Mouse (Mus musculus): ENCODE data around the gene Ehbp1l1.

Gene Ehbp1l1

DNA sequence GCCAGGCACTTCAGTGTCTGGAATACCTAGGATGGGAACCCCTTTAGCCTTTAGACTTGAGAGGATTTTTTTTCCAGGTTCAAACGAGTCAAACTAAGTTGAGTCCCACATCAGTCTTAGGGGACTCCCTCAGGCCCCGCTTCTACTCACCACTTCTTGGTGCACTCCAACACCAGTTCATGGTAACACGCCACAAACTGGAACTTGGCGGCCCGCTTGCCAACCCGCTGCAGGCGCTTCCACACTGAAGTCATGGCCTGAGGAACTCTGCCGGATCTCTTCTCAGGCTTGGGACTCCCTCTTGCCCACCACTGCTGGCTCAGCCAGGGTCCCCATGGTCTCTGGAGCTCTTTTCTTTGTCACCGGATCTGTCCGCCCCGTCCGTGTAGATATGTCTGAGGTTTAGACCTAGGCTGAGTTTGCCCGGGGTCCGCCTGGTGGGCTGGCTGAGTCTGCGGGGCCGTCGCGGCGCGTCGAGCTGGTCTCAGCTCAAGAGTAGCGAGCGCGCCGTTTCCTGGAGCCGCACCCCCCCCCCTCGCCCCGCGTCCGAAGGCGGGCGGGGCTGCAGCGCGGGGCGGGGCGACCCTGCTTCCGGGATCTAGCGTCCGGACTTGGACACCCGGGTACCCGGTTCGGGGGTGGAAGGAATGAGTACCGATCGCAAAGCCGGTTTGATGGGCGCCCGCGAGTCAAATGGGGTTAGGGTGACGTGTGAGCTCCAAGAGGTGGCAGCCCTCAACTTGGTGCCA lies at the start of gene Ehbp1l1:
Gene Ehbp1l1, minus strand, starts transcription at position 551 of the 749 bp plus-strand sequence.
- peak; percentile 74 for DNase-seq

DNA sequence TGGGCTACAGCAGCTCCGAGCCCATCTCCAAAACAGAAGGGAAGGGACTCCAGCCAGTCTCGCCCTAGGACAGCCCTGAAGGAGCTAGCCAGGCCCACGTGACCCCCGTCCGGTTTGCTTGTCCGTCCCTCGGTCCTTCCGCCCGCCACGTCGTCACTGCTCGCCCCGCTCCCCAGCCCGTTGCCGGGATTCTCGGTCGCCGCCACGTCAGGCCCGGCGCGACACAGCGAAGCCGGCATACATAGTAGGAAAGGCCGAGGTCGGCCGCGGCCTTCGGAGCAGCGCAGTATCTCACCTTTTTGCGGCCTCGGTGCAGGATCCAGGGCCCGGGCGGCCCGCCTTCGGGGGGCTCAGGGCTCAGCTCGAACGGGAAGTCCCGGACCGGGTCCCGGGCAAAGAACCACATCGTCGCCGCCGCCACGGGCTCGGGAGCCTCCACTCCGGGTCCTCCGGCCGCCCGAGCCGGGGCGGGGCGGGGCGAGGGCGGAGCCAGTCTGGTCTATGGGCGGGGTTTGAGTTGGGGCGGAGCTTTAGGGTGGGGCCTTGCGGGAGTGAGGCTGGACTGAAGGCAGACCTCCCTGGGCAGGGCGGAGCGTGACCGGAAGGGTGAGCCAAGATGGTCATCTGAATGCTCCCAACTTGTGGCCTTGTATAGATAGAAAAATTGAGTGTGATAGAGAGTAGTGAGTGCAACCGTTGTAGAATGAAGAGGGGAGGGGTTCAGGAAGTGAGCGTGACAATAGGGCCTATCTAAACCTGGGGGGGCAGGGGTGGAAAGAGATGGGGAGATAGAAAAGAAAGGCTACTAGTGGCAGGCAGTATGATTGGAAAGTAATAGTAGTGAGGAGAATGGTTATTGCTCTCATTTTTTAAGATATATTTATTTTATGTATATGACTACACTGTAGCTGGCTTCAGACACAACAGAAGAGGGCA lies 45.1 kb upstream of the Ehbp1l1 start, which contains the start of gene Scyl1:
Gene Scyl1, minus strand, starts transcription at position 495 of the 936 bp plus-strand sequence.
- peak; percentile 92 for DNase-seq

DNA sequence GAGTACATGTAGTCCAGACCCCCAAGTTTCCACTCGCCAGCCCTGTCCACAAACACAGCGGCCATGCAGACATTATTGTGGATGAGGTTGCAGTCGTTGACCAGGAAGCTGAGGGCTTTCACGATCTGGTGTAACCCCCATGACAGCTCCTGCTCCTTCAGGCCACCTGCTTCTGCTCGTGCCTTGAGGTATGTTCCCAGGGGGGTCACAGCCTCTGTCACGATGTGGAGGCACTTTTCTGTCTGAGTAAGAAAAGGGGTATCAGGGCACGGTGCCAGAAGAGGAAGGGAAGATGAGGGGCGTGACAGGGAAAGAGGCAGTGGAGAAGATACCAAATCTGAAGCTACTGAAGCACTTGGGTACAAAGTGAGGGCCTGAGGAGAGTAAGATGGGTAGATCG lies 44.2 kb upstream of the Ehbp1l1 start:
- DNase-seq, result no peak

DNA sequence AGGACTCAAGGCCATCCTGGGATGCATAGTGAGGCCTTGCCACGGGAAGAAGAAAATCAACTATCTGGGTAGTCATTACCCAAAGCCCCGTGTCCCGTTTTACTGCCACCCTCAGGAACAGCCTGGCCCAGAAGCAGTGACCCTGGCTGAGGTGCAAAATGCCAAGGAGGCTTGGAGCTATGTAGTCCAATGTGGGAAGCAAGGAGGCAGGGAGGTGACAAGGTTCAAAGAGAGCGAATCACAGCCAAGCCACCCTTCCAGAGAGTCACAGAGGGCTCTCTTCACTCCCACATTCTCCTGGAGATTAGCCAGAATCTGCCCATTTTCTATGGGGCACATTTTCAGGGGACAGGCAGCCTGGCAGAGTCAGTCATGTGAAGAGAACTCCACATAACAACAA lies 41.2 kb upstream of the Ehbp1l1 start:
- DNase-seq, result no peak

DNA sequence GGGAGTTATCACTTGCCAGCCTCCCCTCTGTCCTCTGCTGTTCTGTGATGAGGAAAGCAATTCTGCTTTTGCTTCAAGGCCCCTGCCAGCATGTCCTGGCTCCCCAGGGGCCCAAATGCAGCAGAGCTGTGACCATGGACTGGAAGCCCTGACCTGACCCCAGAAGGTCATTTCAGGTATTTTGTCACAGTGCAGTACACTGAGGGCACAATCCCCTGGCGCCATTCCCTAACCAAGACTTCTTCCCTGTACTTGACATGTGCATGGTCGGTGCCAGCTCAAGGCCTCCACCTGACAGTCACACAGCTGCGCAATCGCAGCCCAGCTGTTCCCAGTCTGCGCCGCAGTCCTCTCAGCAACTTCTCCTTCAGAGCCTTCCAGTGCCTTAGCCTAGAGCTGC lies 37.0 kb upstream of the Ehbp1l1 start:
- DNase-seq, result no peak

DNA sequence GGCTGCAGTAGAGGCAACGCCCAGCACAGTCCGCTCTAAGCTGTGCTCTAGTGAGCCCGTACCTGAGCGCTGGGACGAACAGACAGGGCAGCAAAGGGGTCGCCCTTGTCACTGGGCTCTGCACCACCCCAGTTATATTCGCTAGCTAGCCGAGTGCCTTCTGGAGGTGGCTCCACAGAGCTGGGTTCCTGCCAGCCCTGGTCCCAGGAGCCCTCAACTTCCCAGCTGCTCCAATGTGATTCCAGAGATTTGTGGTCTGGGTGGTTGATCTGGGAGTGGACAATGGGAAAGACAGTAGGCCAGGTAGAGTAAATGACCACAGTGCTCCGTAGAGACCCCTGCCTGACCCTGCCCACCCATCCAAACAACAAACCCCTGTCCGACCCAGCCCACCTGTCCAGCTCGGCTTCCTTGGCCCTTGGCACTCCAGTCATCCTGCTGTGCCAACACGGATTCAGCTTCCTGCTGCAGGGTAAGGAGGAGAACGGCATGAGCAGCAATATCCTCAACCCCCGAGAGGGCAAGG lies 32.8 kb upstream of the Ehbp1l1 start:
- DNase-seq, result no peak

DNA sequence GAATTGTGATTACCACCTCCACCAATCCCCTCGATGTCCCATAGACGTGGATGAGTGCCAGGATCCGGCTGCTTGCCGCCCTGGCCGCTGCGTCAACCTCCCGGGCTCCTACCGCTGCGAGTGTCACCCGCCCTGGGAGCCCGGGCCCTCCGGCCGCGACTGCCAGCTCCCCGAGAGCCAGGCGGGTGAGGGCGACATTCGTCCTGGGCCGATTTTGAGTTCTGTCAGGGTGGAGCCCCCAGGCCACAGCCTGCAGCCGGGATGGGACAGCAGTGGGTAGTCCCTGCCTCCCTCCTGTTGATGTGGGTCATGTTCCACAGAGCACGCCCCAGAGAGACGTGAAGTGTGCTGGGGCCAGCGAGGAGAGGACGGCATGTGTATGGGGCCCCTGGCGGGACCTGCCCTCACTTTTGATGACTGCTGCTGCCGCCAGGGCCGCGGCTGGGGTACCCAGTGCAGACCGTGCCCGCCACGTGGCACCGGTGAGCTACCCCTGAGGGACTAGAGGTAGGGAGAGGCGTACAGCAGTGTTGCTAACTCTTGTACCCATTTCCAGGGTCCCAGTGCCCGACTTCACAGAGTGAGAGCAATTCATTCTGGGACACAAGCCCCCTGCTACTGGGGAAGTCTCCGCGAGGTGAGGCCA lies 31.0 kb upstream of the Ehbp1l1 start:
- DNase-seq, result peak; percentile 32

DNA sequence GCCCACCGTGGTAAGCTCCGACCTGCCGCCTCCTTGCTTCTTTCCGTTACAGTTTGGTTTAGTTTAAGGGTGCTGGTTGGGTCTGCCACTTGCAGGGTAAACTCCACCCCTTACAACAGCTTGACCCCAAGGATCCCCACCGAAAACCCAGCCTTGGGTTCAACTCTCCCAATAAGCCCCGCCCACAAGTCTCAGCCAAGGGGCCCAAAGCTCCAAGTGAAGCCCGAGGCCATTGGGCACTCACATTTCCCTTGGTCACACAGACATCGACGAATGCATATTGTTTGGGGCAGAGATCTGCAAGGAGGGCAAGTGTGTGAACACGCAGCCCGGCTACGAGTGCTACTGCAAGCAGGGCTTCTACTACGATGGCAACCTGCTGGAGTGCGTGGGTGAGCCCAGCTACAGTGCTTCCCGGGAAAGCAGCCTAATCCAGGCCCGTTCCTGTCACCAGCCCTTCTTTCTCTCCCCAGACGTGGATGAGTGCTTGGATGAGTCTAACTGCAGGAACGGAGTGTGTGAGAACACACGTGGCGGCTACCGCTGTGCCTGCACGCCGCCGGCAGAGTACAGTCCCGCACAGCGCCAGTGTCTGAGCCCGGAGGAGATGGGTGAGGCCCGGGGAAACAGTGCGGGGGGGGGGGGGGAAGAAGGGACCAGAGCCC lies 30.3 kb upstream of the Ehbp1l1 start:
- peak; percentile 28 for DNase-seq

DNA sequence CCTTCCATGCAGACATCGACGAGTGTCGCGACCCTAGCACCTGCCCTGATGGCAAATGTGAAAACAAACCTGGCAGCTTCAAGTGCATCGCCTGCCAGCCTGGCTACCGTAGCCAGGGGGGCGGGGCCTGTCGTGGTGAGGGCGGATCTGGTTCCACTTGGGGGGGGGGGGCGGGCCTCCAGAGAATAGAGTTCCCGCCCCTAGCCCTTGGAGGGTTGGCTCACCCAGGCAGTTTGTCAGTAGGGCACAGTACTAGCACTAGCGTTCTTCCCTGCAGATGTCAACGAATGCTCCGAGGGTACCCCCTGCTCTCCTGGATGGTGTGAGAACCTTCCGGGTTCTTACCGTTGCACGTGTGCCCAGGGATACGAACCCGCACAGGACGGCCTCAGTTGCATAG lies 25.6 kb upstream of the Ehbp1l1 start:
- DNase-seq, result peak; percentile 58

DNA sequence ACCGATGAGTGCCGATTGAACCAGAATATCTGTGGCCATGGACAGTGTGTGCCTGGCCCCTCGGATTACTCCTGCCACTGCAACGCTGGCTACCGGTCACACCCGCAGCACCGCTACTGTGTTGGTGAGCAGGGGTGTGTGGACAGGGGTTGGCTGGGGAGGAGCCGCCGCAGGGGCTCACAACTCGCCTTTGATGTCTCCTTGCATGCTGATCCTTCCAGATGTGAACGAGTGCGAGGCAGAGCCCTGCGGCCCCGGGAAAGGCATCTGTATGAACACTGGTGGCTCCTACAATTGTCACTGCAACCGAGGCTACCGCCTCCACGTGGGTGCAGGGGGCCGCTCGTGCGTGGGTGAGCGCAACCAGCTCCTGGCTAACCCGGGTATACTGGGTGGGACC lies 24.8 kb upstream of the Ehbp1l1 start:
- no peak for DNase-seq

DNA sequence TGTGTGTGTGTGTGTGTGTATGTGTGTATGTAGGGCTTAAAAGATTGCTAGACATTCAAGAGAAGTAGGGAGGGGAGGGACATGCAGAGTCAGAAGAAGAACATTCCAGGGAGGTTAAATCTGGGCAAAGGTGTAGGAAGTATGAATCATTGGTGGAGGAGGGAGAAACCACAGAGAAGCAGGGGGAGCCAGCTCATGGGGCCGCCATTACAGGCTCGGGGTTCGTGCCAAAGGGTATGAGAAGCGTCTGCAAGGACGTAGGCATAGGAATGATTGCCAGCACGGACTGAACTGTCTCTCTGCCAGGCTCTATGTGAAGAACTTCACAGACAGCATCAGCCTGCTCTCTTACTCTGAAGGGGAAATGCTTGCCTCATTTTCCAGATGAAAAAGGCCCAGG lies 23.4 kb upstream of the Ehbp1l1 start:
- no peak for DNase-seq

DNA sequence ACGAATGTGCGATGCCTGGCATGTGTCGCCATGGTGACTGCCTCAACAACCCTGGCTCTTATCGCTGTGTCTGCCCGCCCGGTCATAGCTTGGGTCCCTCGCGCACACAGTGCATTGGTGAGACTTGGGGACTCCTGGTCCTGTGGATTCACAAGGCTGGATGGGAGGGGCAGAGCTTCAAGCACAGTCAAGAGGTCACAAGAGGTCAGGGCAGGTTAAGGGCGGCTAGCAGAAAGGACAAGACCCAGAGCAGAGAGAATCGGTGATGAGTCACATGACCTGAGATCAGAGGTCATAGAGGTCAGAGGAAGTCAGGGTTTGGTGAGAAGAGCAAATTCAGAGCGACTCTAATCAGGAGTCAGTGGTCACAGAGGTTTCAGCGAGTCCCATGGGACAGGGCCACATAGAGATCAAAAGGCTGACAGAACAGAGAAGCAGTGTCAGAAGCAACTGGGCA lies 20.8 kb upstream of the Ehbp1l1 start:
- no peak for DNase-seq

DNA sequence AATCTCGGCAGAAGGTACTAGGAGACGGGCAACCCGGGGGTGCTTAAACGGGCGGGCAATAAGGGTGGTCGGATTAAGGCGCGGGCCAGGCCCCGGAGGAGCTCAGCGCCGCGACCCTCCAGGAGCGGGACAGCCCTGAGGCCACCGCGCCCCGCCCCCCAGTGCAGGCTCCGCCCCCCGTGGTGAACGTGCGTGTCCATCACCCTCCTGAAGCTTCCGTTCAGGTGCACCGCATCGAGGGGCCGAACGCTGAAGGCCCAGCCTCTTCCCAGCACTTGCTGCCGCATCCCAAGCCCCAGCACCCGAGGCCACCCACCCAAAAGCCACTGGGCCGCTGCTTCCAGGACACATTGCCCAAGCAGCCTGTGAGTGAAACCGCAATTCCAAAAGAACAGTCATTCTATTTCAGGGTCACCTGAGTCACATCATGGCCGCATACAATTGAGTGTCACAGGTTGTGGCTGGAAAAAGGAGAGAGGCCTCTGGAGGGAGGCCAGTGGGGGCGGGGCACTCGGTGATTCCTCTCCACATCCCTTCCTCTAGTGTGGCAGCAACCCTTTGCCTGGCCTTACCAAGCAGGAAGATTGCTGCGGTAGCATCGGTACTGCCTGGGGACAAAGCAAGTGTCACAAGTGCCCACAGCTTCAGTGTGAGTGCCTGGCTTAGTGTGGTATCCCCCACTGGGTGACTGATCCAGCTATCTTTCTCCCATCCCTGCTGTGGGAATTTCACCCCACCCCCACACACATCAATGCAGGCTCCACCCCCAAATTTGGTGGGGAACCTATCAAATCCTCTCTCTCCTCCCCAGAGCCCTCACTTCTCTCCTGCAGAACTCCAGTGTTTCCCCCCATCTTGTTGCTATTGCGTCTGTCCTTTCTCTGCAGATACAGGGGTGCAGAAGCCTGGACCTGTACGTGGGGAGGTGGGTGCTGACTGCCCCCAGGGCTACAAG lies 19.9 kb upstream of the Ehbp1l1 start:
- DNase-seq, result no peak

DNA sequence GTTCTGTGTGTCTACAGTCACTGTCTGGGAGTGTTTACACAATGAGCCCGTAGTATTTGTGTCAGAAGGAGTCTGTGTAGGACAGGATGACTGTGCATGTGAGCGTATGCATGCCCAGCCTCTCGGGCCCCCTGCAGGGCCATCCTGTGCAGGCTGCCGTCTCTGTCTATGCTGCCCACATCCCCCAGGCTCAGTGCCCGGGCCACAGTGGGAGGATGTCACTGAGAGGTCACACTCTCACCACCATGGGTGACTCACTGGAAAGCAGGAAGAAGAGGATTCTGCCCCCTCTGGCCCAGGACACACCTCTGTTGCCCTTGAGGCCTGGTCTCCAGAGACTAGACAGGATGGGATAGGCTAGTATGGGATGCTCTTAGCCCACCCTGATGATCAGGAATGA lies 17.5 kb upstream of the Ehbp1l1 start:
- no peak for DNase-seq

DNA sequence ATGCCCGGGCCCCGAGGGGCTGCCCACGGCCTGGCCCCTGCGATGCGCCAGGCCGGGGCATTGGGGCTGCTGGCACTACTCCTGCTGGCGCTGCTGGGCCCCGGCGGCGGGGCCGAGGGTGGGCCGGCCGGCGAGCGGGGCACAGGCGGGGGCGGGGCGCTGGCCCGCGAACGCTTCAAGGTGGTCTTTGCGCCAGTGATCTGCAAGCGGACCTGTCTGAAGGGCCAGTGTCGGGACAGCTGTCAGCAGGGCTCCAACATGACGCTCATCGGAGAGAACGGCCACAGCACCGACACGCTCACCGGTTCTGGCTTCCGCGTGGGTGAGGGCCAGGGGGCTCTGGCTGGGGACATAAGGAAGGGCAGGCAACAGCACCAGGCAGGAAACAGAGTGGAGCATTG lies 16.1 kb upstream of the Ehbp1l1 start:
- DNase-seq, result no peak

DNA sequence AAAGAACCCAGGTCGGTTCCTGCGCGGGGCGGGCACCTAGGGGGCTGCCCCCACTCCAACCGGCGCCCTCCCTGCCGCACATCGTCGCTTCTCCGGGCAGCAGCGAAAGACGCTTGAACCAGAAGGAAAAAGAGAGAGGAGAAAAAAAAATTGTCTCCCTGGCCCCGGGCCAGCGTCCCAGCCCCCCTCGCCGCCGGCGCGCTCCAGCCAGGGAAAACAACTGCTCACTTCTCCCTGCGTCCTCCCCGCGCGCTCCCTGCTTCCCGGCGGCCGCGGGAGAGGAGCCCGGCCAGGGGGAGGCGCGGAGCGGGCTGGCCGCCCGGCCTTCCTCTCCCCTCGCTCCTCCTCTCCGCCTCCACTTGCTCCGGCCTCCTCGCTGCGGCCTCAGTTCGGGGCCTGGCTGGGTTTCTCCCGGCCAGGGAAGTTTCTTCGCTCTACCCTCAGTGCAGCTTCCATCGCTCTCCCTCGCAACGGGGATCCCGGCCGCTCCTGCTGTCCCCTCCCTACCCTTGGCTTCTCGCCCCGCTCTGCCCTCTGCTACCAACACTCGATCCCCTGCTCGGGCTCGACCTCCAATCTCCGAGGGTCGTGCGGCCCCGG lies 15.6 kb upstream of the Ehbp1l1 start:
- peak; percentile 76 for DNase-seq

DNA sequence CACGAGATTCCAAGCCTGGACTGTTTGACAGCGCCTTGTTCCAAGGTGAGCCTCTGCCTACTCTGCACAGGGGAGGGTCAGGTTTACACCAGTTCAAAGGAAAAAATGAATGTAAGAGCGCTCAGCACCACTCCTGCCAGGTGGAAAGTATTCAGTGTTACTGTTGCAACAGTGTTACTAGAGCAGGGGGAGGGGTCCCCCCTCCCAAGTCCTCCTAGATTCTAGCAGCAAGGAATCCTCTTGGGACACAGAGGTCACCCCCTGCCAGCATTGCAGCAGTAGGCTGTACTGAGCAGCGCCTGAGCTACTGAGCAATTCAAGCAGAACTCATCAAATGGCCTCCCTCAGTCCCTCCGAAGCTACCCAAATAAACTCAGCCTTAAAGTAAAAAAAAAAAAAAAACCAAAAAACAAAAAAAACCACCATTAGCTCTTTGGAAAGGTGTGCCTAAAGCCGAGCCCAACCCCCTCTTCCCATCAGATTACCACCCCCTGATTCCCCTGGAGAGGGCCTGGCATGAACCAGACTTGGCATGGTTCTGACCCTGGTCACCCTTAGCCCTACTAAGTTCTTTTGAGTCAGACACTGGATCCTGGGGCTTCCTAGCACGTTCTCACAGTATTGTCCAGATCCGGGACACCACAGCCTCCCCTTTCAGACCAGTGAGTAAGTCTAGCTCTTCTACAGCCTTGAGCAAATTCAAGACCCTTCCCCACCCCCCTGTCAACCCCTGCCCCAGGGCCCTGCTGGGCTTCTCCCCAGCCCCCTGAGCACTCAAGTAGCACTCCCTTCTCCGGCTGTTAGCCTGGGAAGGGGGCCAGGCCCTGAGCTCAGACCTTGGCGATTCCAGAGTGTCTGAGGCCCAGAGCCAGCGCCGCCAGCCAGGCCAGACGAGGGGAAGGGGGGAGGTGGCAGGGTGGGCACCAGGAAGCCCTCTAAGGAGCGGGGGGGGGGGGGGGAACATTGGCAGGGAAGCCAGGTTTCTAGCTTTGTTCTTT lies 14.5 kb upstream of the Ehbp1l1 start, which contains the start of gene Ltbp3:
Gene Ltbp3, plus strand, starts transcription at position 585 of the 998 bp plus-strand sequence.
- DNase-seq, result no peak

DNA sequence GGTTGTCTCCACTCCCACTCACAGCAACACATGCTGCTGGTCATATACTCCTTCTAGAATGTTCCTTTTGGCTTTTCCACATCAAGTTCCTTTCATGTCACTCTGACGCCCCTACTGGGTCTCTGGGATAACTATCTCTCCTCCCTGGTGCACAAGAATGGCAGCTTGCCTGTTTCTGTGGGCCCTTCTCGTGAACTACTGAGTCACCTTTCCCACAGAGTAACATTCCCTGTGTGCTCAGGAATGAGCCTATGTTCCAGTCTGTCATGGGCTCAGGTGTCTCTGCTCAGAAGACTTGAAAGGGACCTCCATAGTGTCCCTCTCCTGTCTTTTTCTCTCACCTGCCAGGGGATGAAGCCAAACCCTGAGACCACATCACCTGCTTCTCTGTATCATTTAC lies 13.3 kb upstream of the Ehbp1l1 start:
- no peak for DNase-seq

DNA sequence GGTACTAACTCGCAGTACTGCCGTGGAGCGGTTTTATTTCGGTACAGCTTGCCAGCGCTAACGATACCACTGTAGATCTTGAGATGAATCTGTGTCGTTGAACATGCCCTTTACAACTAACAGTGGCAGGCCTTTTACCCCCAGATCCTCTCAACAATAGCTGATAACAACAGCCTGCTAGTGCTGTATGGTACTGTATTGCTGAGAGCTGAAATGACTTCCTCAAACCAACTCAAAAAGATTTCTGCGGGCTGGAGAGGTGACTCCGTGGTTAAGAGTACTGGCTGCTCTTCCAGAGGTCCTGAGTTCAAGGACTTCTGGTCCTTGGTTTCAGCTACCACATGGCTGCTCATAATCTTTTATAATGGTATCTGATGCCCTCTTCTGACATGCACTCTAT lies 8.2 kb upstream of the Ehbp1l1 start:
- DNase-seq, result no peak
